Mouse (Mus musculus) ovary, postnatal 10 days (tissue): Measurements from ENCODE around the gene Gpx6.

Experiments
- DNase-seq: peaks from one replicate; pipeline ENCODE4 v3.0.0; 2022; ENCODE audit warnings: low spot score

The Gpx6 gene

GRCm38 (mm10) chr13:21311926-21312325, at the start of gene Gpx6:
Gene Gpx6, plus strand, starts transcription at chr13:21312125.
- no peak for DNase-seq

GRCm38 (mm10) chr13:21262787-21263461, 49.0 kb upstream of the Gpx6 start:
- no peak for DNase-seq

GRCm38 (mm10) chr13:21263910-21264309, 48.0 kb upstream of the Gpx6 start:
- DNase-seq, result no peak

GRCm38 (mm10) chr13:21264366-21264765, 47.6 kb upstream of the Gpx6 start:
- no peak for DNase-seq

GRCm38 (mm10) chr13:21265736-21266135, 46.2 kb upstream of the Gpx6 start:
- no peak for DNase-seq

- DNase-seq, result no peak
These were observed 44.4 kb upstream of the Gpx6 start for GRCm38 (mm10) chr13:21267541-21267940.

GRCm38 (mm10) chr13:21268262-21268661, 43.7 kb upstream of the Gpx6 start:
- DNase-seq, result no peak

GRCm38 (mm10) chr13:21275021-21275814, 36.7 kb upstream of the Gpx6 start:
- DNase-seq, result no peak

- no peak for DNase-seq
These were observed 35.9 kb upstream of the Gpx6 start for GRCm38 (mm10) chr13:21275815-21276550.

- no peak for DNase-seq
These were observed 35.4 kb upstream of the Gpx6 start for GRCm38 (mm10) chr13:21276551-21276950.

GRCm38 (mm10) chr13:21279076-21279475, 32.8 kb upstream of the Gpx6 start:
- DNase-seq, result no peak

GRCm38 (mm10) chr13:21279559-21279958, 32.4 kb upstream of the Gpx6 start:
- peak; percentile 74 for DNase-seq

GRCm38 (mm10) chr13:21292631-21293030, 19.3 kb upstream of the Gpx6 start, which contains the start of gene Gpx5:
Gene Gpx5, minus strand, starts transcription at chr13:21292731.
- no peak for DNase-seq

- no peak for DNase-seq
These were observed 13.4 kb upstream of the Gpx6 start for GRCm38 (mm10) chr13:21298557-21298956.

- DNase-seq, result no peak
These were observed 7.3 kb upstream of the Gpx6 start for GRCm38 (mm10) chr13:21304483-21305066.

GRCm38 (mm10) chr13:21309788-21310187, 2.1 kb upstream of the Gpx6 start:
- DNase-seq, result no peak

GRCm38 (mm10) chr13:21312854-21313253, 929 bp downstream of the Gpx6 start:
- DNase-seq, result no peak

- no peak for DNase-seq
These were observed 2.0 kb downstream of the Gpx6 start for GRCm38 (mm10) chr13:21313903-21314302.

- DNase-seq, result no peak
These were observed 8.3 kb downstream of the Gpx6 start for GRCm38 (mm10) chr13:21320262-21320661.

- DNase-seq, result no peak
These were observed 10.1 kb downstream of the Gpx6 start for GRCm38 (mm10) chr13:21321890-21322494.

- no peak for DNase-seq
These were observed 10.8 kb downstream of the Gpx6 start for GRCm38 (mm10) chr13:21322509-21323375.
